Mouse (Mus musculus) neural tube, embryonic 13.5 days (tissue): ENCODE measurements around the gene Tbk1. TPM values are rescaled to one million over a fixed set of nuclear protein-coding genes. Genes with fewer than 3 reads are reported as not detected.

Experiments
- ATAC-seq: fragments of 200-750 bp; cut with Nextera tagmentation; 2 replicates; pipeline ENCODE4 v1.8.0; 2017; ENCODE audit warnings: low read depth, mild to moderate bottlenecking, moderate TSS enrichment, moderate library complexity
- H3K27ac ChIP-seq: fragments of 300-500 bp; sonication (generic); replicated peaks from 2 replicates; pipeline ENCODE4 v1.5.1; 2015; ENCODE audit warnings: moderate library complexity, mild to moderate bottlenecking, inconsistent platforms
- H3K27me3 ChIP-seq: fragments of 300-500 bp; sonication (generic); 2 replicates; pipeline ENCODE4 v1.6.1; 2015; ENCODE audit warnings: mild to moderate bottlenecking, inconsistent platforms
- H3K36me3 ChIP-seq: fragments of 300-500 bp; sonication (generic); 2 replicates; pipeline ENCODE4 v1.6.1; 2015; ENCODE audit warnings: mild to moderate bottlenecking, inconsistent platforms
- H3K4me1 ChIP-seq: fragments of 300-500 bp; sonication (generic); replicated peaks from 2 replicates; pipeline ENCODE4 v1.6.1; 2015; ENCODE audit warnings: inconsistent platforms
- H3K4me2 ChIP-seq: fragments of 300-500 bp; sonication (generic); 2 replicates; pipeline ENCODE4 v1.6.1; 2015; ENCODE audit warnings: inconsistent platforms, mild to moderate bottlenecking, moderate library complexity
- H3K4me3 ChIP-seq: fragments of 300-500 bp; sonication (generic); 2 replicates; pipeline ENCODE4 v1.5.1; 2015; ENCODE audit warnings: mild to moderate bottlenecking, inconsistent platforms
- H3K9ac ChIP-seq: fragments of 300-500 bp; sonication (generic); 2 replicates; pipeline ENCODE4 v1.6.1; 2015; ENCODE audit warnings: moderate library complexity, mild to moderate bottlenecking, inconsistent platforms
- H3K9me3 ChIP-seq: fragments of 300-500 bp; sonication (generic); 2 replicates; pipeline ENCODE4 v1.6.1; 2016; ENCODE audit warnings: inconsistent platforms
- WGBS: fragments of 180-500 bp; shearing (Covaris S2); methylation state at CpG from one replicate; pipeline ENCODE4 v1.1.7; 2015; 5-methylcytosine and 5-hydroxymethylcytosine counted together
- microRNA-seq: library from miRNA; unstranded; fragments of <30 nt; microRNA quantifications from one replicate; pipeline ENCODE4, GENCODE M21; 2016
- polyA plus RNA-seq: library from polyadenylated mRNA; unstranded; fragments of >200 nt; fragmentation: Nextera tagmentation; extraction: Ambion mirVana; gene quantifications from 2 replicates; pipeline ENCODE4 v1.2.1, GENCODE M21; 2015

Gene Tbk1
- polyA plus RNA-seq, 1 experiment from 2014 or later = 28.9 TPM

DNA sequence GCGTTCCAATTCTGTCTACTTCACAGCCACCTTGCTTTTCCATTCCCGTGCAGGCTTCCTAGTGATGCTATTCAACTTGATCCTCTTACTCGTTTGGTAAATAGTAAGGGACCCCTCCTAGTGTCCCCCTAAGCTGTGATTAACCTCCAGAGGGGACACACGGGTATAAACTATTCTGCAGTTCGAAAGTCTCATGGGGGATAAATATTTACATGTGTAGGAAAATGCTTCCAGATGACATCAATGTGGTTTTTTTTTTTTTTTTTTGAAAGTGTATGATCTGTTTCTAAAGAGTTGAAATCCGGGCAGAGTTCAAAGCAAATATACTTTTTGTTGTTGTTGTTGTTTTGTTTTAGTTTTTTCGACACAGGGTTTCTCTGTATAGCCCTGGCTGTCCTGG lies 80.7 kb downstream of the Tbk1 start:
- no peaks in the 10 kb centered on the region for H3K27me3 ChIP-seq
- H3K4me2 ChIP-seq = peak overlapping the region; percentile 61
- H3K9ac ChIP-seq = no peak overlapping the region
- peaks cover 47% of the 10 kb centered on the region for H3K4me1 ChIP-seq
- H3K36me3 ChIP-seq = no peaks in the 10 kb centered on the region
- no peaks in the 10 kb centered on the region for H3K9me3 ChIP-seq
- WGBS = 44% methylated on average over 7 of the region's 7 CpGs
- H3K4me3 ChIP-seq = no peak overlapping the region
- H3K27ac ChIP-seq = peak overlapping the region; percentile 82
- no peak for ATAC-seq

- H3K4me1 ChIP-seq = peaks cover 40% of the 10 kb centered on the region
- peak overlapping the region; percentile 61 for H3K4me2 ChIP-seq
- H3K36me3 ChIP-seq = no peaks in the 10 kb centered on the region
- no peaks in the 10 kb centered on the region for H3K27me3 ChIP-seq
- WGBS = 10% methylated on average over 35 of the region's 35 CpGs
- H3K27ac ChIP-seq = peak overlapping the region; percentile 82
- no peaks in the 10 kb centered on the region for H3K9me3 ChIP-seq
- ATAC-seq = peak; percentile 90
- H3K4me3 ChIP-seq = peak overlapping the region; percentile 37
- H3K9ac ChIP-seq = peak overlapping the region; percentile 63
Observed at GRCm38 (mm10) chr10:121504973-121505911, 81.3 kb downstream of the Tbk1 start.

DNA sequence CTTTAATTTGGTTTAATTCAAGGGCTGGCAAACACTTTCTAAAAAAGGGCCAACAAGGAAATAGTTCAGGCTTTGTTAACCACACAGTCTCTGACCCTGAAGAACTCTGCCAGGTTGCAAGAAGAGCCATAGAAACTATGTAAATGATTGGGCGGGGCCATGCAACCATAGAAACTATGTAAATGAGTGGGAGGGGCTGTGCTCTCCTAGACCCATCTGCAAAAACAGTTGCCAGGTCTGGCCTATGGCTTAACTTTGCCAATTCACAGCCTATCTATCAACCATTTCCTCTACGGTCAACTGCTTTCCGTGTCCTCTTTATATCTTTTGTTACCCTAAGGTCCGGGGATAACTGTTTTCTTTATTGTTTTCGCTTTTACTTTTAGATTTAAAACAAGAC lies 85.4 kb downstream of the Tbk1 start:
- Histone ChIP-seq H3K9me3 (no peaks in the 10 kb centered on the region), H3K27ac (0 out of 2 replicates have a peak overlapping the region, but pooled peaks have one; percentile 28), H3K9ac (no peak overlapping the region), H3K4me2 (no peak overlapping the region), H3K36me3 (no peaks in the 10 kb centered on the region), H3K4me1 (peaks cover 24% of the 10 kb centered on the region), H3K4me3 (no peak overlapping the region), H3K27me3 (no peaks in the 10 kb centered on the region)
- 34% methylated on average over 5 of the region's 5 CpGs for WGBS
- peak; percentile 29; the same call in 1 of the 2 replicates for ATAC-seq

- no peak overlapping the region for H3K4me2 ChIP-seq
- WGBS = 65% methylated on average over 5 of the region's 5 CpGs
- ATAC-seq = no peak
Observed at GRCm38 (mm10) chr10:121500034-121500433, 86.6 kb downstream of the Tbk1 start.

GRCm38 (mm10) chr10:121499063-121499462 lies 87.5 kb downstream of the Tbk1 start:
- no peaks in the 10 kb centered on the region for H3K9me3 ChIP-seq
- H3K4me3 ChIP-seq = no peak overlapping the region
- no peak overlapping the region for H3K9ac ChIP-seq
- WGBS = 66% methylated on average over 2 of the region's 2 CpGs
- ATAC-seq = no peak
- no peaks in the 10 kb centered on the region for H3K36me3 ChIP-seq
- no peaks in the 10 kb centered on the region for H3K27me3 ChIP-seq
- H3K27ac ChIP-seq = no peak overlapping the region
- H3K4me1 ChIP-seq = peaks cover 18% of the 10 kb centered on the region
- no peak overlapping the region for H3K4me2 ChIP-seq

More at GRCm38 (mm10) chr10:121500034-121500433, 86.6 kb downstream of the Tbk1 start:
- Histone ChIP-seq H3K9ac (no peak overlapping the region), H3K27ac (no peak overlapping the region), H3K9me3 (no peaks in the 10 kb centered on the region), H3K4me1 (peaks cover 15% of the 10 kb centered on the region), H3K27me3 (no peaks in the 10 kb centered on the region), H3K36me3 (no peaks in the 10 kb centered on the region), H3K4me3 (no peak overlapping the region)

DNA sequence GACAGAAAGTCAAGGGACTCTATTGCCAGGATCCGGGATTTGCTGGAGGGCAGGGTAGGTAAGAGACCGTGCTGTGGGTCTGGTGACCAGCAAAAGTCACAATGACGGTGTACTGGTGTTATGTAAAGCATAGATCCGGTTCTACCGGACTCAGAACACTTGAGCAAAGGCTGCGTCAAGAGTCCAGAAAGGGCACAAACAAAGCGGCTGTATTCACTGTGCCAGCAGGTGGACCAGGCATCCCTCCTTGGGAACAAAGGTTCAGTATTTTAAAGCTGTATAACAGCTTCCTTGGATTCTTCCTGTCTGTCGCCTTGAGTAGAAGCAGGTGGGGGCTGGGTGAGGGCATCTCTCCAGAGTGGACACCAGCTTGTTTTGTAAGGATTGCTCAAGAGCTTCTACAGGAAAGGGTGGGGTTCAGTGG lies 88.1 kb downstream of the Tbk1 start:
- H3K4me1 ChIP-seq = peaks cover 18% of the 10 kb centered on the region
- no peak for ATAC-seq
- no peak overlapping the region for H3K9ac ChIP-seq
- H3K27ac ChIP-seq = peak overlapping the region; percentile 49; the same call in 1 of the 2 replicates
- H3K36me3 ChIP-seq = no peaks in the 10 kb centered on the region
- no peaks in the 10 kb centered on the region for H3K27me3 ChIP-seq
- 64% methylated on average over 8 of the region's 8 CpGs for WGBS
- H3K4me2 ChIP-seq = no peak overlapping the region
- no peaks in the 10 kb centered on the region for H3K9me3 ChIP-seq
- no peak overlapping the region for H3K4me3 ChIP-seq

DNA sequence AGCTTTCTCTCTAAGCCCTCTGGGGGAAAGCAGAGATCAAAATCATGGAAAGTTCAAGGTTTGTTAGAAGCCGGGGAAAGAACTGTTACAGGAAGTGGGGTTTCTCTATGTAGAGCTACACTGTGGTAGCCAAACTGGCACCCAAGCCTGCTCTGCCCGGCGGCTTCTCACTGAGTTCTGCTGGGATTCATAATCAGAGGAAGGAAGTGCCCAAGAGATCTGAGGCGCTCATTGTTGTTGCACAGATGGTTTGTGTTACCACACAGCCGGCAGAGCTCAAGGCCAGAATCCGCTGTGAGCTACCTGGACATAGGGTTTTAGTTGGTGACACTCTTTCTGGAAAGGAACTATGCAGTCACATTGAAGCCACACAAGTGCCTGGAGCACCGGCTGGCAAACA lies 88.6 kb downstream of the Tbk1 start:
- H3K4me1 ChIP-seq = peaks cover 18% of the 10 kb centered on the region
- no peaks in the 10 kb centered on the region for H3K36me3 ChIP-seq
- no peak for ATAC-seq
- no peak overlapping the region for H3K4me2 ChIP-seq
- 79% methylated on average over 7 of the region's 7 CpGs for WGBS
- H3K9ac ChIP-seq = no peak overlapping the region
- no peaks in the 10 kb centered on the region for H3K9me3 ChIP-seq
- no peak overlapping the region for H3K27ac ChIP-seq
- H3K27me3 ChIP-seq = no peaks in the 10 kb centered on the region
- no peak overlapping the region for H3K4me3 ChIP-seq

- H3K36me3 ChIP-seq = no peaks in the 10 kb centered on the region
- H3K9ac ChIP-seq = no peak overlapping the region
- WGBS = 81% methylated on average over 7 of the region's 7 CpGs
- H3K4me3 ChIP-seq = no peak overlapping the region
- H3K9me3 ChIP-seq = no peaks in the 10 kb centered on the region
- no peak overlapping the region for H3K4me2 ChIP-seq
- peaks cover 18% of the 10 kb centered on the region for H3K4me1 ChIP-seq
- no peak for ATAC-seq
- no peak overlapping the region for H3K27ac ChIP-seq
- H3K27me3 ChIP-seq = no peaks in the 10 kb centered on the region
Observed at GRCm38 (mm10) chr10:121496616-121497015, 90.0 kb downstream of the Tbk1 start.

Small RNA genes lying within 50 kb of the gene (microRNA-seq; reads per million reads assigned to microRNA genes)
- not detected for gene Gm24330

Other genes with a start within 250 kb of the Tbk1 start
- gene Tbc1d30, start 235.5 kb downstream of the Tbk1 start, polyA plus RNA-seq = 14.3 and 14.4 TPM in 2 replicates
- gene Gns, start 221.7 kb downstream of the Tbk1 start, polyA plus RNA-seq = 46.1 and 46.7 TPM in 2 replicates
- gene Rassf3, start 110.4 kb downstream of the Tbk1 start, polyA plus RNA-seq = 6.2 and 8.0 TPM in 2 replicates
- 26.3 and 36.0 TPM in 2 replicates for gene Xpot, start 39.5 kb upstream of the Tbk1 start, polyA plus RNA-seq
- gene D930020B18Rik, start 54.8 kb upstream of the Tbk1 start, polyA plus RNA-seq = 0.20 TPM in 1 of 2 replicates, not detected in the other
- gene BC048403, start 153.2 kb upstream of the Tbk1 start, polyA plus RNA-seq = 2.3 and 2.7 TPM in 2 replicates